Mouse (Mus musculus): ENCODE results near the gene Tktl1. TPM values are rescaled to one million over a fixed set of nuclear protein-coding genes. Genes with fewer than 3 reads are reported as not detected.

Gene Tktl1
- polyA plus RNA-seq, 1 experiment from 2014 or later, result not detected

DNA sequence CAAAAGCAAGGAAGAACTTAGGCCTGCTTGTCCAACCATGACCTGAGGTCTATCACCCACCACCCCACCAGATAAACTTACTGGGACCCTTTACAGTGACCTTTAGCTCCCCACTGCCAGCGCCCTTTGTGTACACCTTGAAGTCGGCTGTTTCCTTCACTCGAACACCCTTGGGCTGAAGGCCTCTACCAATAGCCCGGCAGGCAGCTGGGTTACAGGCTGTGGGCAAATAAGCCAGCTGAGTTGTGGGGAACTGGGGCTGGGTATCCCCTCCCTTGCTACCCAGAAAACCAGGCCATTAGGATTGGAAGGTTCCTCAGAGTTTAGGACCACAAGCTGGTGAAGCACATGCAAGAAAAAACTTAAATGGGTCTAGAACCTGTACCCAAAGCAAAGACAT, 63.3 kb downstream of the Tktl1 start:
- H3K9ac ChIP-seq (replicated peaks; ENCODE audit: low read depth, low read length), result no peak overlapping the region
- no peak for ATAC-seq (ENCODE audit: insufficient number of reproducible peaks, insufficient read depth, low FRiP score, low read depth)
- H3K4me1 ChIP-seq (ENCODE audit: control insufficient read depth, insufficient read depth, low read length), result no peaks in the 10 kb centered on the region
- no peak overlapping the region for H3K4me2 ChIP-seq (replicated peaks; ENCODE audit: low read depth, low read length)
- H3K27me3 ChIP-seq (ENCODE audit: control insufficient read depth, insufficient read depth, low read length), result no peaks in the 10 kb centered on the region
- H3K9me3 ChIP-seq (ENCODE audit: control insufficient read depth, low read depth, low read length), result no peaks in the 10 kb centered on the region
- 96% methylated on average over 4 of the region's 4 CpGs for WGBS
- peaks cover 68% of the 10 kb centered on the region for H3K36me3 ChIP-seq (ENCODE audit: control insufficient read depth, insufficient read depth, low read length)
- no peak overlapping the region for H3K4me3 ChIP-seq (ENCODE audit: low read depth, low read length)
- H3K27ac ChIP-seq (ENCODE audit: low read length), result no peak overlapping the region

DNA sequence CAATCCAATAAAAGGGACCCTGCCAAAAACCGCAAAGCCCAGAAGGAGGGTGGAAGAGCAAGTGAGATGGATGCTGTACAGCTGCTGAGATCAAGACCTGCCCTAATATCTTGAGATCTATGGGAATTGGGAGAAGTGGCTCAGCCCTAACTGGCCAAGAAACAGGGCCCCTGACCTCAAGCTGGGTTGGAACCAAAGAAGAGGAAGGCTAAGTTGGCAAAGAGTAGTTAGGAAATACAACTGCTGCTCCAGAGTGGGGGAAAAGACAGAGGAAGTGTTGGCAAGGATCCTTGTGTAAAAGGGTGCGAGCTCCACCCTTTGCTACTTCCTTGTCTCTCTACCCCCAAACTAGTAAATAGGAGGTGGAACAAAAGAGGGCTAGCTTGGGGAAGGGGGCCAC, 66.3 kb downstream of the Tktl1 start:
- H3K27ac ChIP-seq (ENCODE audit: low read length), result no peak overlapping the region
- peaks cover 47% of the 10 kb centered on the region for H3K36me3 ChIP-seq (ENCODE audit: control insufficient read depth, insufficient read depth, low read length)
- no peaks in the 10 kb centered on the region for H3K9me3 ChIP-seq (ENCODE audit: control insufficient read depth, low read depth, low read length)
- WGBS, result 85% methylated on average over 2 of the region's 2 CpGs
- ATAC-seq (ENCODE audit: insufficient number of reproducible peaks, insufficient read depth, low FRiP score, low read depth), result no peak
- peak overlapping the region; percentile 60 for H3K4me2 ChIP-seq (replicated peaks; ENCODE audit: low read depth, low read length)
- H3K4me1 ChIP-seq (ENCODE audit: control insufficient read depth, insufficient read depth, low read length), result no peaks in the 10 kb centered on the region
- no peaks in the 10 kb centered on the region for H3K27me3 ChIP-seq (ENCODE audit: control insufficient read depth, insufficient read depth, low read length)
- peak overlapping the region; percentile 52 for H3K4me3 ChIP-seq (ENCODE audit: low read depth, low read length)
- peak overlapping the region; percentile 4; the same call in 1 of the 2 replicates for H3K9ac ChIP-seq (replicated peaks; ENCODE audit: low read depth, low read length)

DNA sequence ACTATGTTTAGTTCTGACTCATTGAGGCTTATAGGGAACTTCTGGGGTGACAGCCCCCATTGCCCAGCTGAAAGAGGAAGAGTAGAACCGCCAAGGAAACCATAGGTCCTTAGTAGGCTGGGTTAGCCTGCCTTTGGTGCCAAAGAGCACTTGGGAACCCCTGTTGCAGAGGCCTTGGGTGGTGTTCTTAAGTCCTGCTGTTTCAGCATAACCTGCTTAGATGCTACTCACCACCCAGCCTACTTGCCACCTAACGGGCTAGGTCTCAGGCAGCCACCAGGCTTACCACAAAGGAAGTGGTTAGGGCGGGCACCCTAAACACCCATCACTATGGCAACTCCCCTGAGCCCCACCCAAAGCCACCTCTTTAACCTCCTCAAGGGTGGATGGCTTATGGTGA, 66.7 kb downstream of the Tktl1 start:
- no peaks in the 10 kb centered on the region for H3K9me3 ChIP-seq (ENCODE audit: control insufficient read depth, low read depth, low read length)
- H3K9ac ChIP-seq (replicated peaks; ENCODE audit: low read depth, low read length), result peak overlapping the region; percentile 4; the same call in 1 of the 2 replicates
- H3K4me2 ChIP-seq (replicated peaks; ENCODE audit: low read depth, low read length), result peak overlapping the region; percentile 60
- peak overlapping the region; percentile 52 for H3K4me3 ChIP-seq (ENCODE audit: low read depth, low read length)
- no peaks in the 10 kb centered on the region for H3K27me3 ChIP-seq (ENCODE audit: control insufficient read depth, insufficient read depth, low read length)
- 0 out of 2 replicates have a peak overlapping the region, but pooled peaks have one; percentile 64 for H3K27ac ChIP-seq (ENCODE audit: low read length)
- no peaks in the 10 kb centered on the region for H3K4me1 ChIP-seq (ENCODE audit: control insufficient read depth, insufficient read depth, low read length)
- 49% methylated on average over 3 of the region's 3 CpGs for WGBS
- no peak for ATAC-seq (ENCODE audit: insufficient number of reproducible peaks, insufficient read depth, low FRiP score, low read depth)
- H3K36me3 ChIP-seq (ENCODE audit: control insufficient read depth, insufficient read depth, low read length), result peaks cover 43% of the 10 kb centered on the region

DNA sequence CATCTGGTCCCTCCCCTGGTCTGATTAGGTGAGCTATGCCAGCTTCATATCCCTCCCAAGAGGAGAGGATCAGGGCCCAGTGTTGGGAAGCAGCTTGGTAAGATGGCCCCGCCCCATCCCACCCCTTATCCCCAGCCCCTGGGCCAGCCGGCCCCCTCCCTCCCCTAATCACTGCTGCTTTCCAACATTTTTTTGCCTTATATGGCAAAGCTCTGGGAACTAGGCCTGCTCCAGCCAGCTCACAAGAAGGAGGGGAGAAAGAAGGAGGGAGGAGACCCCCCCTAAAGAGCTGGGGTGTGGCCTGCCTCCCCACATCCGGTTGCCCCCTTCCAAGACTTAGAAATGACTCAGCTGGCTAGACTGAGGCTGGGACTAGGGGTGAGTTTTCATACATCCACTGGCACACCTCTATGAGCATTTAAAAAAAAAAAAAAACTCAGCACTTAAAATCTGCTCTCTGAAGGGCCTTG, 67.6 kb downstream of the Tktl1 start:
- ATAC-seq (ENCODE audit: insufficient number of reproducible peaks, insufficient read depth, low FRiP score, low read depth), result peak; percentile 70
- H3K36me3 ChIP-seq (ENCODE audit: control insufficient read depth, insufficient read depth, low read length), result peaks cover 37% of the 10 kb centered on the region
- H3K9me3 ChIP-seq (ENCODE audit: control insufficient read depth, low read depth, low read length), result no peaks in the 10 kb centered on the region
- H3K9ac ChIP-seq (replicated peaks; ENCODE audit: low read depth, low read length), result peak overlapping the region; percentile 65
- peak overlapping the region; percentile 90; the same call in 1 of the 2 replicates for H3K27ac ChIP-seq (ENCODE audit: low read length)
- no peaks in the 10 kb centered on the region for H3K4me1 ChIP-seq (ENCODE audit: control insufficient read depth, insufficient read depth, low read length)
- peak overlapping the region; percentile 52 for H3K4me3 ChIP-seq (ENCODE audit: low read depth, low read length)
- H3K4me2 ChIP-seq (replicated peaks; ENCODE audit: low read depth, low read length), result peak overlapping the region; percentile 60
- 31% methylated on average over 3 of the region's 3 CpGs for WGBS
- H3K27me3 ChIP-seq (ENCODE audit: control insufficient read depth, insufficient read depth, low read length), result no peaks in the 10 kb centered on the region

DNA sequence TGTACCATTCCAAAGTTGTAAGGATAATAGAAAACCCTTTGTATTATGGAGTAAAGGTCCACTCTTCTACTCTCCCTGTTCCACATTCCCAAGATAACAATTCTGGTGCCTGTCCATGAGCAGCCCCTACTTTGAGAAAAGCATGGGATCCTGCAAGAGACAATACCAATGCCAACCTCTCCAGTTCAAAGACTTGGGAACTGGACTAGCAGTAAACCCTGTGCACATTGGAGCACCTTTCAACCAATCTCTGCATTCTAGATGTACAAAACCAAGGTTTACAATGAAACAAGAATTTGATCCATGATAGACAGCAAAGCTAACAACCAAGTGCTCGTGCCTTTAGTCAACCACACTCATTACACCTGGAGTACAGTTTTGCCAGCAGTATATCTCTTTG, 68.0 kb downstream of the Tktl1 start:
- H3K9me3 ChIP-seq (ENCODE audit: control insufficient read depth, low read depth, low read length), result no peaks in the 10 kb centered on the region

DNA sequence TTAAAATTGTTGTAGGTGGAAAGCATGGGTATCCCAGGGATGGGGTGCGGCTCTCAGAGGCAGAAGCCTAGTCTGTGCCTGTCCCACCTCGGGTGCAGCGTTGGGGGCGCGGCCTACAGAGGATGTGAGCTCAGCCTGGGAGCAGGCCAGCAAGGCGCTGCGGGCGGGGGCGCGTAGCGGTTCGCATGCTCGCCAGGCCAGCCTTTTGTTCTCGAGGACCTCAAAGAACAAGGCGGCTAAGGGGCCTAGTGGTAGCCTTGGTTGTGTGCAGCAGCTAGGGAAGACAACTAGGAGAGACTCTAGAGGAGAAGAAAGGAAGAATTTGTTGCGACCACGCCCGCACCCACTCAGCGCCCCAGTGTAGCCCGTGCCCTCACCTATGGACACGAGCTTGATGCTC, 68.6 kb downstream of the Tktl1 start:
- Histone ChIP-seq H3K36me3 (ENCODE audit: control insufficient read depth, insufficient read depth, low read length) (peaks cover 28% of the 10 kb centered on the region), H3K4me3 (ENCODE audit: low read depth, low read length) (peak overlapping the region; percentile 52), H3K9ac (replicated peaks; ENCODE audit: low read depth, low read length) (peak overlapping the region; percentile 65), H3K9me3 (ENCODE audit: control insufficient read depth, low read depth, low read length) (no peaks in the 10 kb centered on the region), H3K27ac (ENCODE audit: low read length) (peak overlapping the region; percentile 90), H3K4me2 (replicated peaks; ENCODE audit: low read depth, low read length) (peak overlapping the region; percentile 60), H3K4me1 (ENCODE audit: control insufficient read depth, insufficient read depth, low read length) (no peaks in the 10 kb centered on the region), H3K27me3 (ENCODE audit: control insufficient read depth, insufficient read depth, low read length) (no peaks in the 10 kb centered on the region)
- ATAC-seq (ENCODE audit: insufficient number of reproducible peaks, insufficient read depth, low FRiP score, low read depth), result 0 out of 2 replicates have a peak, but pooled peaks have one; percentile 47
- 23% methylated on average over 21 of the region's 21 CpGs for WGBS

More for the DNA sequence above, 68.0 kb downstream of the Tktl1 start:
- H3K4me2 ChIP-seq (replicated peaks; ENCODE audit: low read depth, low read length), result peak overlapping the region; percentile 60
- peak overlapping the region; percentile 52 for H3K4me3 ChIP-seq (ENCODE audit: low read depth, low read length)
- no peaks in the 10 kb centered on the region for H3K27me3 ChIP-seq (ENCODE audit: control insufficient read depth, insufficient read depth, low read length)
- peak overlapping the region; percentile 90 for H3K27ac ChIP-seq (ENCODE audit: low read length)
- WGBS, result 17% methylated on average over 1 of the region's 1 CpGs
- H3K36me3 ChIP-seq (ENCODE audit: control insufficient read depth, insufficient read depth, low read length), result peaks cover 32% of the 10 kb centered on the region
- no peaks in the 10 kb centered on the region for H3K4me1 ChIP-seq (ENCODE audit: control insufficient read depth, insufficient read depth, low read length)
- peak overlapping the region; percentile 65 for H3K9ac ChIP-seq (replicated peaks; ENCODE audit: low read depth, low read length)
- no peak for ATAC-seq (ENCODE audit: insufficient number of reproducible peaks, insufficient read depth, low FRiP score, low read depth)

DNA sequence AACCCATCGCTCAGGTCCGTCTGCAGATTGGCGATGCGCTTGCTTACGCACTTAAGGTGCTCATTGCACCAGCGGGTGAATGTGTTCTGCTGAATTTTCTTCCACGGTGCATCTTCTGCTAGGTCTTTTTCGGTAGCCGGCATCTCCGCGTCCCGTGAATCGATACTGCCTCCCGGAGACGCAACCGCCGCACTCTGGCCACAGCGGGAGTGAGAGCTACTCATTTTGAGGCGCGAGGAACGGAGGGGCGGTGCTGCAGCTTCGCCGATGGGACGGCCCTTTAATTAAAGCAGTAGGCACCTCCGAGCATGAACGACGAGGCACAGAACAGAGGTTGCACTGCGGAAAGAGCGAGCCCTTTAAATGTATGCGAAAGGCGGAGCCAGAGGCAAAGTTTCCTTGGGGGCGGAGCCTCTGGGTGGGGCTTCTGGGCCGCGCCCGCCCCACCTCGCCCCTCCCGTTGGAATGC, 69.2 kb downstream of the Tktl1 start:
- Histone ChIP-seq H3K9ac (replicated peaks; ENCODE audit: low read depth, low read length) (peak overlapping the region; percentile 65), H3K4me2 (replicated peaks; ENCODE audit: low read depth, low read length) (peak overlapping the region; percentile 60; the same call in 1 of the 2 replicates), H3K4me3 (ENCODE audit: low read depth, low read length) (peak overlapping the region; percentile 52), H3K36me3 (ENCODE audit: control insufficient read depth, insufficient read depth, low read length) (peaks cover 23% of the 10 kb centered on the region), H3K4me1 (ENCODE audit: control insufficient read depth, insufficient read depth, low read length) (no peaks in the 10 kb centered on the region), H3K9me3 (ENCODE audit: control insufficient read depth, low read depth, low read length) (no peaks in the 10 kb centered on the region), H3K27ac (ENCODE audit: low read length) (peak overlapping the region; percentile 90), H3K27me3 (ENCODE audit: control insufficient read depth, insufficient read depth, low read length) (no peaks in the 10 kb centered on the region)
- ATAC-seq (ENCODE audit: insufficient number of reproducible peaks, insufficient read depth, low FRiP score, low read depth), result peak; percentile 88
- 21% methylated on average over 38 of the region's 38 CpGs for WGBS

DNA sequence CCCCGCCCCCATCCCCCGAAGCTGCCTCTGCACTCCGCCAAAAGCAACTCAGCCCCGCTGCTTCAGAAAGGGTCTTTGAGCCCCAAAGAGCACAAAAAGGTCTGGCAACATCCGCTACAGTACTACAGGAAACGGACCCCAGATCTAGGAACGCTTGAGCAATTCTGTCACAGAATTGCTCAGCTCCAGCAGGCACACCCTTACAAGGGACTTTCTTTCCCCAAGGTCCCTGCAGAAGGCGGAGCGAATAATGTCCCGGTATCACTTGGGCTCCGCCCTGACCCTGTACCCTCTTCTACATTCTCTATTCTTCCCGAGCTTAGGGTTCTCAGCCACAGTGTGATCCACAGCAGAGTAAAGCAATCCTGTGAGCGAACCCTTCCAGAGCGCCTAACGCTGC, 69.6 kb downstream of the Tktl1 start:
- H3K9me3 ChIP-seq (ENCODE audit: control insufficient read depth, low read depth, low read length), result no peaks in the 10 kb centered on the region
- H3K27ac ChIP-seq (ENCODE audit: low read length), result peak overlapping the region; percentile 90
- peak overlapping the region; percentile 41 for H3K4me2 ChIP-seq (replicated peaks; ENCODE audit: low read depth, low read length)
- H3K4me1 ChIP-seq (ENCODE audit: control insufficient read depth, insufficient read depth, low read length), result no peaks in the 10 kb centered on the region
- no peaks in the 10 kb centered on the region for H3K27me3 ChIP-seq (ENCODE audit: control insufficient read depth, insufficient read depth, low read length)
- peaks cover 18% of the 10 kb centered on the region for H3K36me3 ChIP-seq (ENCODE audit: control insufficient read depth, insufficient read depth, low read length)
- WGBS, result 21% methylated on average over 15 of the region's 15 CpGs
- ATAC-seq (ENCODE audit: insufficient number of reproducible peaks, insufficient read depth, low FRiP score, low read depth), result peak; percentile 7; the same call in 1 of the 2 replicates
- H3K4me3 ChIP-seq (ENCODE audit: low read depth, low read length), result peak overlapping the region; percentile 52
- H3K9ac ChIP-seq (replicated peaks; ENCODE audit: low read depth, low read length), result 0 out of 2 replicates have a peak overlapping the region, but pooled peaks have one; percentile 36

Data from stomach, embryonic 14.5 days (tissue).